Mouse (Mus musculus): ENCODE data around the gene Asic5.

Gene Asic5

GRCm38 (mm10) chr3:82022421-82022920, 40.4 kb downstream of the Asic5 start:
- no peak for DNase-seq

- DNase-seq: no peak
Measured at GRCm38 (mm10) chr3:82023065-82023464, 41.0 kb downstream of the Asic5 start.

GRCm38 (mm10) chr3:82027286-82027685, 45.2 kb downstream of the Asic5 start:
- no peak for DNase-seq

- peak; percentile 73 for DNase-seq
Measured at GRCm38 (mm10) chr3:82029229-82029628, 47.1 kb downstream of the Asic5 start.

GRCm38 (mm10) chr3:82030008-82030748, 48.1 kb downstream of the Asic5 start:
- DNase-seq: no peak

- no peak for DNase-seq
Measured at GRCm38 (mm10) chr3:82036262-82037044, 54.4 kb downstream of the Asic5 start.

- DNase-seq: no peak
Measured at GRCm38 (mm10) chr3:82043676-82044075, 61.6 kb downstream of the Asic5 start.

- no peak for DNase-seq
Measured at GRCm38 (mm10) chr3:82044902-82045301, 62.8 kb downstream of the Asic5 start.

- no peak for DNase-seq
Measured at GRCm38 (mm10) chr3:82046087-82046486, 64.0 kb downstream of the Asic5 start.

- DNase-seq: peak; percentile 78
Measured at GRCm38 (mm10) chr3:82047100-82047753, 65.1 kb downstream of the Asic5 start.

- no peak for DNase-seq
Measured at GRCm38 (mm10) chr3:82048078-82048477, 66.0 kb downstream of the Asic5 start.

- DNase-seq: no peak
Measured at GRCm38 (mm10) chr3:82048681-82049080, 66.6 kb downstream of the Asic5 start.

GRCm38 (mm10) chr3:82051468-82051867, 69.4 kb downstream of the Asic5 start:
- no peak for DNase-seq

- DNase-seq: no peak
Measured at GRCm38 (mm10) chr3:82052029-82052428, 69.9 kb downstream of the Asic5 start.

- no peak for DNase-seq
Measured at GRCm38 (mm10) chr3:82054283-82054974, 72.3 kb downstream of the Asic5 start.

GRCm38 (mm10) chr3:82057201-82057600, 75.1 kb downstream of the Asic5 start:
- DNase-seq: no peak

- no peak for DNase-seq
Measured at GRCm38 (mm10) chr3:82061402-82062180, 79.5 kb downstream of the Asic5 start.

- no peak for DNase-seq
Measured at GRCm38 (mm10) chr3:82067830-82068229, 85.7 kb downstream of the Asic5 start.
